Mouse (Mus musculus) erythroblast, embryonic 14.5 days (primary cell): ENCODE results near the gene Clip2. TPM values are rescaled to one million over a fixed set of nuclear protein-coding genes. Genes with fewer than 3 reads are reported as not detected.

ENCODE experiments used
- H3K27me3 ChIP-seq: 2 replicates; pipeline ENCODE4 v1.6.1; 2012; ENCODE audit warnings: inconsistent platforms; ENCODE audit not compliant: control insufficient read depth
- H3K36me3 ChIP-seq: 2 replicates; pipeline ENCODE4 v1.6.1; 2012; ENCODE audit warnings: mild to moderate bottlenecking, inconsistent platforms; ENCODE audit not compliant: control insufficient read depth
- H3K4me1 ChIP-seq: 2 replicates; pipeline ENCODE4 v1.6.1; 2012; ENCODE audit warnings: inconsistent platforms; ENCODE audit not compliant: control insufficient read depth
- H3K4me3 ChIP-seq: replicated peaks from 2 replicates; pipeline ENCODE3; 2012; ENCODE audit warnings: moderate library complexity, mild to moderate bottlenecking, inconsistent platforms
- H3K9me3 ChIP-seq: 2 replicates; pipeline ENCODE4 v1.6.1; 2012; ENCODE audit warnings: low read length, inconsistent platforms, mixed read lengths; ENCODE audit not compliant: control insufficient read depth
- GATA1 ChIP-seq: IDR thresholded peaks from 2 replicates; pipeline ENCODE4 v1.6.1; 2012; ENCODE audit warnings: low read length, inconsistent platforms, mixed read lengths
- TAL1 ChIP-seq: IDR thresholded peaks from 3 replicates; pipeline ENCODE4 v1.6.1; 2012; ENCODE audit warnings: low read length, inconsistent platforms, mixed read lengths
- polyA plus RNA-seq: library from polyadenylated mRNA; stranded (reverse); fragments of >175 nt; gene quantifications from 2 replicates; pipeline ENCODE4 v1.2.3, GENCODE M21; 2012

Clip2 gene
- polyA plus RNA-seq, result 0.14 and 0.16 TPM in 2 replicates

GRCm38 (mm10) chr5:134552110-134552972 is at the start of gene Clip2:
TSS of gene Clip2 (minus strand) at chr5:134552434.
- peaks cover 27% of the 10 kb centered on the region for H3K27me3 ChIP-seq
- TF ChIP-seq GATA1 (no peak), TAL1 (no peak)
- H3K9me3 ChIP-seq, result no peaks in the 10 kb centered on the region
- no peaks in the 10 kb centered on the region for H3K36me3 ChIP-seq
- H3K4me1 ChIP-seq, result peaks cover 21% of the 10 kb centered on the region
- peak within 1 kb of the TSS; percentile 64 for H3K4me3 ChIP-seq

GRCm38 (mm10) chr5:134597711-134598110 is 45.5 kb upstream of the Clip2 start:
- no peak overlapping the region for H3K4me3 ChIP-seq
- H3K36me3 ChIP-seq, result peaks cover 73% of the 10 kb centered on the region
- no peak for TF ChIP-seq TAL1
- no peak for TF ChIP-seq GATA1
- H3K27me3 ChIP-seq, result no peaks in the 10 kb centered on the region
- H3K4me1 ChIP-seq, result peaks cover 14% of the 10 kb centered on the region
- H3K9me3 ChIP-seq, result no peaks in the 10 kb centered on the region

- TF ChIP-seq GATA1, result peak; percentile 33; the same call in 1 of the 2 replicates
- TF ChIP-seq TAL1, result peak; percentile 77
- Histone ChIP-seq H3K27me3 (no peaks in the 10 kb centered on the region), H3K4me1 (peaks cover 30% of the 10 kb centered on the region), H3K36me3 (peaks cover 98% of the 10 kb centered on the region), H3K4me3 (peak overlapping the region; percentile 23), H3K9me3 (no peaks in the 10 kb centered on the region)
These were observed 40.9 kb upstream of the Clip2 start for GRCm38 (mm10) chr5:134593093-134593492.

GRCm38 (mm10) chr5:134592026-134592581 is 39.9 kb upstream of the Clip2 start:
- Histone ChIP-seq H3K27me3 (no peaks in the 10 kb centered on the region), H3K4me3 (no peak overlapping the region), H3K36me3 (peaks cover 95% of the 10 kb centered on the region), H3K4me1 (peaks cover 30% of the 10 kb centered on the region), H3K9me3 (no peaks in the 10 kb centered on the region)
- TF ChIP-seq TAL1, result no peak
- TF ChIP-seq GATA1, result no peak

- H3K4me3 ChIP-seq, result no peak overlapping the region
- H3K36me3 ChIP-seq, result peaks cover 94% of the 10 kb centered on the region
- no peaks in the 10 kb centered on the region for H3K27me3 ChIP-seq
- H3K4me1 ChIP-seq, result peaks cover 40% of the 10 kb centered on the region
- no peak for TF ChIP-seq TAL1
- TF ChIP-seq GATA1, result no peak
- no peaks in the 10 kb centered on the region for H3K9me3 ChIP-seq
These were observed 37.7 kb upstream of the Clip2 start for GRCm38 (mm10) chr5:134589900-134590299.

- no peak overlapping the region for H3K4me3 ChIP-seq
- TF ChIP-seq GATA1 (no peak), TAL1 (no peak)
- H3K9me3 ChIP-seq, result no peaks in the 10 kb centered on the region
- peaks cover 34% of the 10 kb centered on the region for H3K4me1 ChIP-seq
- no peaks in the 10 kb centered on the region for H3K27me3 ChIP-seq
- H3K36me3 ChIP-seq, result peaks cover 54% of the 10 kb centered on the region
These were observed 32.6 kb upstream of the Clip2 start for GRCm38 (mm10) chr5:134584798-134585197.

- H3K36me3 ChIP-seq, result peaks cover 46% of the 10 kb centered on the region
- no peaks in the 10 kb centered on the region for H3K27me3 ChIP-seq
- H3K4me1 ChIP-seq, result peaks cover 34% of the 10 kb centered on the region
- no peaks in the 10 kb centered on the region for H3K9me3 ChIP-seq
- H3K4me3 ChIP-seq, result peak overlapping the region; percentile 83
- TF ChIP-seq GATA1 (no peak), TAL1 (no peak)
These were observed 31.6 kb upstream of the Clip2 start for GRCm38 (mm10) chr5:134583884-134584213.

- Histone ChIP-seq H3K36me3 (peaks cover 40% of the 10 kb centered on the region), H3K4me3 (peak overlapping the region; percentile 83), H3K4me1 (peaks cover 34% of the 10 kb centered on the region), H3K9me3 (no peaks in the 10 kb centered on the region), H3K27me3 (no peaks in the 10 kb centered on the region)
- TF ChIP-seq TAL1 (no peak), GATA1 (no peak)
These were observed 31.0 kb upstream of the Clip2 start for GRCm38 (mm10) chr5:134583006-134583883.
